Mouse (Mus musculus): ENCODE data around the gene Itgb5.

DNA sequence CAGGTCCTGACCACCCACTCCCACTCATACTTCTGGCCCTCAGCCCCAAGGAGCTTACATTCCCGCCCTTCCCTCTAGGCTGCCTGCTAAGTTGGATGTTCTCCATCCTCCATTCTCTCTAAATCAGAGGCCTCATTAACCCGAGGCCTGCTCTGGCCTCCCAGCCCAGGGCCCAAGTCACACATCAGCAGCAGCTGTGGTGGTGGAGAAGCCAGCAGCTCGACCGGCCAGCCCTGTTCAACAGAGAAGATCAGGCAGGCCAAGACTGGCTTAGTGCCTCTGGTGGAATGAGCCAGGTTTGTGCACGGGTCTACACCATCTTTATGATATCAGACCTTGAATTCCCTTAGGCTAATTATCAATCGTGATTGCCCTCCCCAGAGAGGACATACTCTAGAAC lies 101.3 kb downstream of the Itgb5 start:
- no peak for TF ChIP-seq POLR2A (IDR thresholded peaks at IDR 0.05; ENCODE audit: borderline replicate concordance, extremely low read depth, insufficient read depth, insufficient read length, poor library complexity, severe bottlenecking)
- TF ChIP-seq CTCF (IDR thresholded peaks at IDR 0.05; ENCODE audit: borderline replicate concordance, extremely low read depth, insufficient read depth, insufficient read length): no peak

Data from brain, embryonic 14.5 days (tissue).